Mouse (Mus musculus): ENCODE measurements around the gene Snx8.
A peak's percentile ranks its signal among the peaks of the same experiment; 100 is the strongest.

The Snx8 gene

GRCm38 (mm10) chr5:140388588-140389576 is at the start of gene Snx8:
Gene Snx8 (minus strand): TSS chr5:140389262.
- DNase-seq: peak; percentile 97

DNA sequence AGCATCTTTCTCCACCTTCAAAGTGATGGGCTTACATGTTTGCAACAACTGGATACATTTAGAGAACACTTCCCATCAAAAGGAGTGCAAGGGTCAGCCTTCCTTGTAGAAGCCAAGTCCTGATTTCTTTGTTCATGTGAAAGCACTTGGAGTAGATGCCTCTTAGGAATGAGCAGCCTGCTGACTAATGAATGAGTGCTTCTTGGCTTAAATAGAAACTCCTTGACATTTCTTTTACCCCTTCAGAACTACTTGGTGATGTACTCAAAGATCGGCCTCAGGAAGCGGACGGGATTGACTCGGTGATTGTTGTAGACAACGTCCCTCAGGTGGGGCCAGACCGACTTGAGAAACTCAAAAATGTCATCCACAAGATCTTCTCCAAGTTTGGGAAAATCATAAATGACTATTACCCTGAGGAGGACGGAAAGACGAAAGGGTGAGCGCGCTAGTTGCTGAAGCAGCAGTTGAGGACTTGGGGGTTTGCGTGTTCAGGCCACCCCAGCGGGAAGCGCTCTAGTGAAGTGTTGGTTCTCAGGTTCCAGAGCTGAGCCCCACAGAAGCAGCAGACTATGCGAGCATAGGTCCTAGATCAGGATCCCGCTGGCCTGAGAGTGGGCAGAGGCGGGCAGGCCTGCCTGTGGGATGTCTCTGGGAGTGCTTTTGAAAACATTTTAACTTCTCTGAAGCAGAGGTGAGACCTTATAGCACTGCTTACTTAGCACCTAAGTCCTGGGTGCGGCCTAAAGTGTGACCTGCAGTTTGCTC is 36.1 kb upstream of the Snx8 start:
- no peak for DNase-seq

DNA sequence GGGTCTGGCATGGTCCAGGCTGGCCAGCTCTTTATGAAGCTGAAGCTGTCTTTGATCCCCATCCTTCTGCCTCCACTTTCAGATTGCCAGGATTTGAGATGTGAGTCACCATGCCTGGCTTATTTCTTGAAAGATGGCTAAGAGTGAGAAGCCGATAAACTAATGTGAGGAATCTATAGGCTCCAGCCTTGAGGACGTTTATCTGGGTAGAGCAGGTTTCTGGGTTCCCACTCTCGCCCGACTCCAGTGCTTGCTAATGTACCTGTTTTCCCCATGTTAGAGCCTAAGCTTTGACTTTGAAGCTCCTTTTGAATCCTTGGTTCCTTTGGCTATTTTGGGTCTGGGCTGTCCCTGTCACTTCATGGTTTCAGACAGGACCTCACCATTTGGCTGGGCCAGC is 31.6 kb upstream of the Snx8 start:
- DNase-seq: no peak

GRCm38 (mm10) chr5:140419442-140420080 is 30.5 kb upstream of the Snx8 start:
- peak; percentile 7 for DNase-seq

DNA sequence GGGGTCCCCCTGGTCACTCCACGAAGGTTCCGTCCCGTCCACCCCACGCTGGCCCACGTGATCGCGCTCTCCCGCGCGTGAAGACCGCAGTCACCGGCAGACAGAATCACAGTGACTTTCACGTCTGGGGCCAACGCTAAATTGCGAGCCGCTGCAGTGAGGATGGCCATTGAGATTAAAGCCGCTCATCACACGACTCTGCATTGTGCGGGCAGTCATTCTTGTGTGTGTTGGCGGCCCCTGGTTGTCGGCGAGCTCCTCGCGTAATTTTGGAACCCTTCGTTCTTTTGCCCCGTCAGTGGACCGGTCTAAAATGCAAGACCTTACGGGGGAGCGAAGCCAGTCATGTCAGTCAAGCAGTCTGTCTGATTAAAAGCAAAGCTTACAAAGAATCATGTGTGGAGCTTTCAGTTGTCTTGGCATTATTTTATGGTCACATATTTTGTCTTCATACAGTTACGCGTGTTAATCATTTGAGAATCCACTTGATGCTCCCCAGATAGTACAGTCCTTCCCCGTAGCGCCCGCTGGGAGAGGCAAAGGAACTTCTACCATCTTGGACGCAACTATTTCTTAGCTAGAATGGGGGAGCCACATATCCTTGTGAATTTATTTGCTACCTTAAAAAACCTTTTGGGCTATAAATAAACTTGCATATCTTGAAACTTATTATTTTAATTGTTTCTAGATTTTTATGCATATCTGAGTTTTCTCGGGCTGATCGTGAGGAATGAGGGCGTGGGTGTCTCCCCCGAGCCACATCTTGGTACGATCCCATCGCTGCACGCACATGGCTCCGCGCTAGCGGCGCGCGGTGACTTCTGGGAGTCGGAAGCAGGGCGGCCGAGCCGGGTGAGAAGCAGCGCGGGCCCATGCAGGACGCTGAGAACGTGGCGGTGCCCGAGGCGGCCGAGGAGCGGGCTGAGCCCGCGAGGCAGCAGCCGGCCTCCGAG is 29.7 kb upstream of the Snx8 start, which contains the start of gene Eif3b:
TSS of gene Eif3b (plus strand) at position 840 of the 953 bp plus-strand sequence.
- DNase-seq: peak; percentile 86

DNA sequence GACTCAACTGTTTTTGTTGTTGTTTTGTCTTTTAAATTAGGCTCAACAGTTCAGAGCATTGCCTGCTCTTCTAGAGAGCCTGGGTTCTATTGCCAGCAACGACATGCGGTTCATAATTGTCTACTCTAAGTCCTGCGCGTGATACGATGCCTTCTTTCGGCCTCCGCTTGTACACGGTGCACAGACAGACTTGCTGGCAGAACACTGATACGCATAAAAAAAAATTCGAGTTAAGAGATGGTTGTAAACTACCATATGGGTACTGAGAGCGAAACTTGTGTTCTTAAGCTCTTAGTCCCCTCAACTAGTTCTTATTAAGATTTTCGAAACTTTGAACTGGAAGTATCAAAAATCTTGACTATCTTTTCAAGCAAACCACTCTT is 29.0 kb upstream of the Snx8 start:
- peak; percentile 14 for DNase-seq

- no peak for DNase-seq
Measured at GRCm38 (mm10) chr5:140414647-140415046, 25.6 kb upstream of the Snx8 start.

DNA sequence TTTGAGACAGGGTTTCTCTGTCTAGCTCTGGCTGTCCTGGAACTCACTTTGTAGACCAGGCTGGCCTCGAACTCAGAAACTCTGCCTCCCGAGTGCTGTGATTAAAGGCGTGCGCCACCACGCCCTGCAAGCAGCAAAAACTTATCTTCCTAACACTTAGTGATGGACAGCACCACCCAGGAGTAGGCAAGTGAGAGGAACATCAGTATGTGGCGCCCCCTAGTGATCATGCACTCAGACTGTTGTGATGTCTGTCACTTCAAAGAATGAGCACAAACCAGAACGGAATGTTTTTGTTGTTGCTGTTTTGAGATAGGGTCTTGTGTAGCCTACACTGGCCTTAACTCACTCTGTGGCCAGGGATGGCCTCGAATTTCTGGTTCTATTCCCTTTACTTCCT is 22.3 kb upstream of the Snx8 start:
- peak; percentile 53 for DNase-seq

GRCm38 (mm10) chr5:140408801-140409200 is 19.7 kb upstream of the Snx8 start:
- no peak for DNase-seq

GRCm38 (mm10) chr5:140406666-140407065 is 17.6 kb upstream of the Snx8 start:
- DNase-seq: no peak

DNA sequence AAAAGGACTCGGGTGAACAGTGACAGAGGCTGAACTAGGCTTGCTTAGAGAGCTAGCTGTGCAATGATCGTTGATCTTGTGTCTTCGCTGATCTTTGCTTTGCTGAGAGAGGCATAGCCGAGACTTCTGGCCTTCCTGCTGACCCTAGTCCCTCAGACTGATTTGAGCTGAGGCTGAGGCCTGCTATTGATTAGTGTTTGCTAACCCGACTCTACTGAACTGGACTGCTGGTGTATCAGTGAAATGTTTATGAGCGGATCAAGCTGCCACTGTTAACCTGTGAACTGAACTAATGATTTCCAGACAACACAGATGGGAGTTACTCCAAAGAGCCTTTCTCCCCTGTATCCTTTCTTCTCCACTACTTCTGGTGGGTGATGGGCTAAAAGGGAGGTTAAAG is 16.1 kb upstream of the Snx8 start:
- no peak for DNase-seq

GRCm38 (mm10) chr5:140402640-140403270 is 13.7 kb upstream of the Snx8 start:
- DNase-seq: peak; percentile 36

GRCm38 (mm10) chr5:140396166-140396940 is 7.3 kb upstream of the Snx8 start:
- no peak for DNase-seq

- no peak for DNase-seq
Measured at GRCm38 (mm10) chr5:140392701-140393100, 3.6 kb upstream of the Snx8 start.

DNA sequence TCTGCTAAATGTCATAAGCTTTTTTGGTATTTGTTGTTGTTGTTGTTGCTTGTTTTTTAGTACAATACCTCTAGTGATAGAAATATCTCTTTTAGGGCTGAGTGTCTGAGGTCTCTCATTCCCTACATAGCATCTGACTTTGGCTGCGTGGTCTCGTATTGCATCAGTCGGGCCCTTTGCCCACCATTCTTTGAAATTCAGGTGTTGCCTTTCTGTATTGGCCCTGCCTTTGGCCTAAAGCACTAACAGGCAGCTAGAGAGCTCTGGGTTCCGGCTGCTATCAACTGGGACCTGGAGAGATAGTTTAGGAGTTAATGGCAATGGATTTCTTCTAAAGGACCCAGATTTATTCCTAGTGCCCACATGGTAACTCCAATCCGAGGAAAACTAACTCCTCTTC is 2.9 kb upstream of the Snx8 start:
- DNase-seq: no peak

DNA sequence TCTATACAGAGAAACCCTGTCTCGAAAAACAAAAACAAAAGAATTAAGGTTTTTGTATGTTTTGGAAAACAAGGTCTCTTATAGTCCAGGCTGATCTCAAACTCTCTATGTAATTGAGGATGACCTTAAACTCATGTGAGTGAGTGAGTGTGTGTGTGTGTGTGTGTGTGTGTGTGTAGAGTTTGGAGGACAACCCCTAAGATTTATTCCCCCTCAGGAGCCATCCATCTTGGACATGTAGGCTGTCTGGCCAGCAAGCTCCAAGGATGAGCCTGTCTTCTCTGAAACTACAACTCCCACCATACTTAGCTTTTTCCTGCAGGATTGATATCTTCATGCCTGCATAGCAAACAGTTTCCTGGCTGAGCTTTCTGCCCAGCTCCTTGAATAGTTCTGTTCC is 2.4 kb upstream of the Snx8 start:
- no peak for DNase-seq

DNA sequence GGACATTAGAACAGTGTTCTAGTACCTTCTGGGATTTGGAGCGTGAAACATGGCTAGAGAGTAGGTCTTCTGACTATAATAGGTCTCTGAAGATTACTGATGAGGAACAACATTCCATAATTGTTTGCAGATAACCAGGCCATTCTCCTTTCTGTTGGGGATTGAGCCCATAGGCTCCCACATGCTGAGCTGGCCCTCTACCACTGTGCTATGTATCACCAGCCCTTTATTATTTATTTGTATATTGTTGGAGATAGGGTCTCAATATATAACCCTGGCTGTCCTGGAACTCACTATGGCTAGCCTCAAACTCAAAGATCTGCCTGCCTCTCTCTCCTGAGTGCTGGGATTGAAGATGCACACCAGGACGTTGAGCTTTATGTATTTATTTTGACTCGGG is 585 bp upstream of the Snx8 start:
- DNase-seq: no peak

GRCm38 (mm10) chr5:140387816-140388510 is 1.1 kb downstream of the Snx8 start:
- DNase-seq: no peak

- DNase-seq: no peak
Measured at GRCm38 (mm10) chr5:140387236-140387635, 1.8 kb downstream of the Snx8 start.

DNA sequence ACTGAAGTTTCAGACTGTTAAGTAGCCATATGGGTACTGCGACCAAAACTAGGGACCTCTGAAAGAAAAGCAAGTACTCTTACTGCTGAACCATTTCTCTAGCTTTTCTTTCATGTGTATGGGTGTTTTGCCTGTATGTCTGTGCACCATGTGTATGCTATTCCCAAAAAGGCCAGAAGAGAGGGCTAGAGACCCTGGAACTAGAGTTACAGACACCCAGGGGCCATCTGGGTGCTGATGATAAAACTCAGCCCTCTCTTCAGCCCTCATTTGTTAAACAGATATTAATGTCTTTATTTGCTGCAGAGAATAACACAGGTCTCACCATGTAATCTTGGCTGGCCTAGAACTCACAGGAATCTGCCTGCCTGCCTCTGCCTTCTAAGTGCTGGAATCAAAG is 4.6 kb downstream of the Snx8 start:
- no peak for DNase-seq

Data from kidney, adult 11 months (tissue).